Mouse (Mus musculus): ENCODE data around the gene Olfr1247.

- TF ChIP-seq CTCF (IDR thresholded peaks at IDR 0.05) (no peak), EP300 (IDR thresholded peaks at IDR 0.05) (no peak)
These were observed 47.4 kb upstream of the Olfr1247 start, which contains the start of gene Olfr1250 for GRCm38 (mm10) chr2:89661367-89661766.
